Mouse (Mus musculus): ENCODE results near the gene Arhgap21.
"Not testable (repeated sequence)": the region's sequence is repeated elsewhere in the genome, so short reads cannot be mapped to it uniquely, and the experiment has no call there.

Gene Arhgap21

DNA sequence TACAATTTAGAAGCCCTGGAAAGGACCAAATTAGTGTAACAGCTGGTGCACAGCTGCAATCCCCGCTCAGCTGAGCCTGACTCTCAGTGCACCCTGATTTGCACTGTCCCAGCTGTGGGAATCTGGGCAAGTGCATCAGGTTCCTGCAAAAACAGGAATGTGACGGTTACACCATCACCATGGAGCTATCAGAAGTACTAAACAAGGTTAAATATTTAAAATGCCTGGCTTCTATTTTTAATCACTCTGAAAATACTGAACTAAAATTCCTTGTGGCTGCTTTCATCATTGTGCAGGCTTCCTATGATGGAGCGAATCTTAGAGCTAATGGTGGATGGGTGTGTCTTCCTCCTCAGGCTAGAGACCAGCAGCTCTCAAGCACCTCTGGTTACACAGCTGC, 29.3 kb downstream of the Arhgap21 start:
- no peak for DNase-seq

- no peak for DNase-seq
Observed at GRCm38 (mm10) chr2:20936609-20937221, 32.0 kb downstream of the Arhgap21 start.

GRCm38 (mm10) chr2:20934406-20934805, 34.3 kb downstream of the Arhgap21 start:
- no peak for DNase-seq

DNA sequence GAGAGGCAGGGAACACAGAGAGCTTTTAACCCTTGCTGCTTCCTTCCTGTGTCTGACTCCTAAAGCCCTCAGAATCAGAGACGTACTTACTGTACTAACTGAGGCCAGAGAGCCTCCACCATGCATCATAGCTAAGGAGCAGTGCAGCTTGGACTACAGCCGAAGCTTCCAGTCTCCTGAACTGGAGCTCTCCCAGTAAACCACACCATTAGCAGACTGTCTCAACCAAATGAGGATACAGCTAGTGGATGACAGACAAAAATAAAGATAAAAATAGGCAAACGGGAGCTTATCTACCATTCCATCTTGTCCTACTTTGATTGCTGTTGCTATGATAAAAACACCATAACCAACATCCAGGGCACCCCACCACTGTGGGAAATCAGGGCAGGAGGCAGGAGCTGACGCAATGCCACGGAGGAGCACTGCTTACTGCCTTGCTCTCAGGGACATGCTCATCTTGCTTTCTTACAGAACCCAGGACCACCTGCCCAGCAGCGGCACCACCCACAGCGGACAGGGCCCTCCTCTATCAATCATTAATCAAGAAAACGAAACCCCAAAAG, 35.9 kb downstream of the Arhgap21 start:
- DNase-seq, result no peak

- DNase-seq, result not testable (repeated sequence)
Observed at GRCm38 (mm10) chr2:20931761-20932160, 36.9 kb downstream of the Arhgap21 start.

- DNase-seq, result no peak
Observed at GRCm38 (mm10) chr2:20928454-20928853, 40.2 kb downstream of the Arhgap21 start.

DNA sequence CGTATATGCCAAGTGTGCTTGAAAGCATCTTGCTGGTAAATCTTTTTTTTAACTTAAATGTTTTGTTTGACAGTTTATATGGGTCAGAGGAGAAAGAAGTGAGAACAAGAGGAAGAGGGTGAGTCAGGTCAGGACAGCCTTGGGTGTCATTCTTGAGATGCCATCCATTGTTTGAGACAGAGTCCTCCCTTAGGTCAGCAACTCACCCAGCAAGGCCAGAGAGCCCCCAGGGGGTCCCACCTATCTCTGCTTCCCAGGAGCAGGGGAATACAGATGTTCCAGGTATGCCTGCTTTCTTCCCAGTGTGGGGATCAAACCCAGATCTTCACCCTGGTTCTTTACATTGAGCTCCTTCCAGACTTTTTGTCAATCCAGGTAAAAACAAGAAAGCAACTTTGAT, 43.7 kb downstream of the Arhgap21 start:
- DNase-seq, result no peak

DNA sequence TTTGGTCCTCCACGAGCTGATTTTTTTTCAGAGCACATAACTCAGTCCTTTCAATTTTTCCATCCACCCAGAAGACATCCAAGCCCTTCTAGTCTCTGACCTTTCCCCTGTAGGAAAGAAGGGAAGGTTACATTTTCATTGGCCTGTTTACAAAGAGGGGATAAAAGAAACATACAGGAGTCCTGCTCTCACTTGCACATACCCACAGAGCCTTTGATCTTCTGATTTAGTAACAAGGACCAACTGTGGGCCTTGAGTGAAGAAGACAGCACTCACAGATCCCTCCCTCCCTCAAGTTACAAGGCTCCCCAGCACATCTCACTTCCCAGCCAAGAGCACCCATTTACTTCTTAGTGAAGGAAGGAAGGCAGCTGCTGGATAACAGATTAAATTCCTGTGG, 46.3 kb downstream of the Arhgap21 start:
- DNase-seq, result no peak

GRCm38 (mm10) chr2:20921558-20921957, 47.1 kb downstream of the Arhgap21 start:
- DNase-seq, result no peak

- DNase-seq, result no peak
Observed at GRCm38 (mm10) chr2:20921021-20921420, 47.7 kb downstream of the Arhgap21 start.

DNA sequence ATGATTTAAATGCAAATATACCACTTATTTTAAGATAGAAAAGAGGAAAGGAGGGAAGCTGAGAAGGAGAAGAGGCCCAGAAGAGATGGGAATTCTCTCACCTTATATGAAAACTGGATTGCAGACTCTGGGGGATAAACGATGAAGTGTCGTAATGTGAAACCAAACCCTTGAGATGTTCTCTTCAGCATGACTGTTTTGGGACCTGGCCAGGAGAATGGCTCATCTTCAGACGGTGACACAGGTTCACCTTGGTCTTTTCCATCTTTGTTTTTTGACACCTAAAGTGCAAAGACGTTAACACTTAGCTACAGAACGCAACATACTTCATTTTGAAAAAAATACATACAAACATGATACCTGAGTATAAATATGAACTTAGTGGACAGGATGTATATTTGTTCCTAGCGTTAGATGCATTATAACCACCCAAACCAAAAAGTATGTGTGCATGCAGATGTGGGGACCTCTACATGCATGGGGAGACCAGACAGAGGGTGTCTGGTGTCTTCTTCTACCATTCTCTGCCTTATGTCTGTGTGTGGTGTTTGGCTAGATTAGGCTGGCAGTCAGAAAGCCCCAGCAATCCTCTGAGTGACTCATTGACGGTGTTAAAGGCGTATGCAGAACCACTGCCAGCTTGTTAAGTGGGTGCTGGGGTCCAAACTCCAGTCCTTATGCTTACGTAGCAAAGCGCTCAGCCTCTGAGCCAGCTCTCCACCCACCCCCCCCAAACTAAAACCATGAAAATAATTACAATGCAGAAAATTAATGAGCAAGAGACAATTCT, 54.0 kb downstream of the Arhgap21 start:
- DNase-seq, result no peak

GRCm38 (mm10) chr2:20913019-20913415, 55.7 kb downstream of the Arhgap21 start:
- DNase-seq, result no peak

GRCm38 (mm10) chr2:20912348-20913018, 56.2 kb downstream of the Arhgap21 start:
- no peak for DNase-seq

DNA sequence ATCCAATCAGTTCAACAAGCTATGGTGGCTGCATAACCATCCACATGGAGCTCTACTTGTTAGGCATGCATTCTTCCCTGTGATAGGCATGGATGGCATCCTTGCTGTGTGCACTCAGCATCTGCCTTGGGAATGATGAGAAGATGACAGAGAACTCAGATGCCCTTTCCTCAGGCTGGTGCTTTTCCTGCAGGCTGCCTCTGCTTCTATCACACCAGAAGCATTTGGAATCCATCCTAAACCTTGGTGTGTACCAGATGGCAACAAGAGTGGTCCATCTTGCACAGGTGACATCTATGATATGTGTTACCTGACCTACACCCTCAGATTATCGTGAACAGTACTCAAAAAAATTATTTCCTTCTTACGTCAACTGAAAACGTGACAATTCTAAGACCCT, 58.2 kb downstream of the Arhgap21 start:
- DNase-seq, result no peak

DNA sequence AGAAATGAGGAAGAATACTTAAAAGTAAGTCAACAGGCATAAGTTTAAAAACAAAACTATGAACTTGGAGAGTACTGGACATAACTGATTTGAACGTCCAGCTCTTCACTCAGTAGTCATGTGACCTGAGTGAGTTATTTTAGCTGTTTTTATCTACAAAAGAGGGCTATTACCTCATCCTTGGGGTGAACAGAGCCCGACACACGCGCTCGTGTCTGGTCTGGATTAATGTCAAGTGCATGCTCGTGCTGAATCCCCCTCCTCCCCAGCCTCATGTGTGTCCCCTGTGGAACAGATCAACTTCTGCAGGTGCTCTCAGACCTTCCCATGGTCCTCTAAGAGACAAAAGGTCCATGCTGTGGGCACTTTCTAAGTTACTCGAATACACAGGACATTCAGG, 59.3 kb downstream of the Arhgap21 start:
- DNase-seq, result no peak

GRCm38 (mm10) chr2:20907291-20907690, 61.4 kb downstream of the Arhgap21 start:
- DNase-seq, result no peak

DNA sequence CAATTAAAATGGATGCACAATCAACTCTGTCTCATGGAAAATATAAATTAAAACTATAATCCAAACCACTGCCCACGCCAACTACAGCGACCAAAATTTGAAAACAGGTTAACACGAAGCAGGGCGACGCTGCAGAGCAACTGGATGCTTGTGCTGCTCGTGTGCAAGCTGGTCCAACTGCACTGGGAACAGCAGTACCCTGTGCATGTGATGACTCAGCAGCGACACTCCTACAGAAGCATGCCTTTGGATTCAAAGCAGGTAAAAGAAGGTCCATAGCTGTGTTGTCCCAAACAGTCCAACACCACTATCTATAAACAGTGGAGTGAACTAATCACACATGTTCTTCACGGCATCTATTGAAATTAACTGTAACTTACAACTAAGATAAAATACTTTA, 63.3 kb downstream of the Arhgap21 start:
- DNase-seq, result no peak

DNA sequence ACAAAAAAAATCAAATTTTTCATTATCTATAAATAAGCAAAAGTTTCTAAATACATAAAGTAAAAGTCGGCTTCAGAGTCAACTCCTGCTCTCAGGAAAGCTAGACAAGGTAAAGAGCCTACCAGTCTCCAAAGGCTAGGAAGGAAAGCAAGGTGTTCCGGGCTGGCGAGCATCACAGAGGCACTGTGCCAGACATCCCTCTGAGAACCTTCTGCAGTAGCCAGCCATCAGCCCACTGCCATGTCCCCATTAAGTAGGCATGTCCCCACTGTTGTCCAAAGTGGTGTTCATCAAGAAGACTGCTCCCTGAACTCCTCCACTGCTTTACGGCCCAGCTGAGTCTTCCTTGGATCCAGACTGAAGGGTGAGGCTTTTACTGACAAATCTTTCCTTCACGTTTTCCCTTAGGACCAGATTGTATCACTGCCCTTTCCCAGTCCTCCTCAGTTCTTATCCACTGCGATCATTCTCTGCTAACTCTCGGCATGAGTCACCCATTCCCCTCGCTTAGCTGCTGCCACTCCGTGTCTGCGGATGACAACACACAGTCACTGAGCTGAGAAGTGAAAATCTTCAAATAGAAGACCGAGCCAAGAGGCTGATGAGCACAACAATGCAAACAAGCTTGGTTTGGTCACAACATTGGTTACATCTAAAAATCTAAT, 65.6 kb downstream of the Arhgap21 start:
- DNase-seq, result no peak

DNA sequence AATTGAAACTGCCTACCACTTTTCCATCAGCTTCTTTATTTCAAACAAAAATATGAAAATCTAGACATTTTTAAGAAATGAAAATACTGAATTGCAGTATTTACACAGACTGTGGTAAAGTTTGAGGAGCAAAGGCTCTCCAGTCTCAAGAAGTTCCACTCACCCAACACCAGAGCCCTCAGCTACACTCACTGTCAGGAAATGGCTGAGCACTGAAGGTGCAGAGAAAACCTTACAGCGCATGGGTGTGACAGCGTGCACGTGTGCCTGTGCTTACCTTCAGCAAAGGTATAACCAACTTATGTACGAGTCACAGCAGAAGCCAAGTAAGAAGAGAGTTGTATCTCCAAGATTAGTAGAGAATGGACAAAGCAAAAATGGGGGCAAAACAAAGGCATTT, 66.8 kb downstream of the Arhgap21 start:
- DNase-seq, result no peak

DNA sequence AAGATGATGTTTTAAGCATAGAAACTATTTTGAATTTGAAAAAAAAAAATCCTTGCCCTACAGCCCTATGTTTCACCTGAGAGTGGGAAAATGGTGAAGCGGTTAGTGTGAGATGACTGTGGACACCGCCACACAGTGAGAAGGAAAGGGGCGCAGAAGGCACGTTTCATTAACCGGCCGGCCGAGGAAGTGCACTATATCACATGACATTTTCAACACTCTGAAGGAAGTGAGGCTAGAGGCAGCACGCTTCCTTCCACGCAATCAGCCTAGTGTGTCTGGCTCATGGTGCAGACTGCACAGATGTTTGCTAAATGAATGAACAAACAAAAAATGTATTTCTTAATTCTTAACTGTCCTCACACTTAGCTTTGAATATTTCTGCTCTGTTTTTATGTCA, 69.4 kb downstream of the Arhgap21 start:
- peak; percentile 11 to 28 for DNase-seq

GRCm38 (mm10) chr2:20898684-20899083, 70.0 kb downstream of the Arhgap21 start:
- peak; percentile 30 to 62 for DNase-seq

GRCm38 (mm10) chr2:20896446-20896845, 72.2 kb downstream of the Arhgap21 start:
- DNase-seq, result no peak

DNA sequence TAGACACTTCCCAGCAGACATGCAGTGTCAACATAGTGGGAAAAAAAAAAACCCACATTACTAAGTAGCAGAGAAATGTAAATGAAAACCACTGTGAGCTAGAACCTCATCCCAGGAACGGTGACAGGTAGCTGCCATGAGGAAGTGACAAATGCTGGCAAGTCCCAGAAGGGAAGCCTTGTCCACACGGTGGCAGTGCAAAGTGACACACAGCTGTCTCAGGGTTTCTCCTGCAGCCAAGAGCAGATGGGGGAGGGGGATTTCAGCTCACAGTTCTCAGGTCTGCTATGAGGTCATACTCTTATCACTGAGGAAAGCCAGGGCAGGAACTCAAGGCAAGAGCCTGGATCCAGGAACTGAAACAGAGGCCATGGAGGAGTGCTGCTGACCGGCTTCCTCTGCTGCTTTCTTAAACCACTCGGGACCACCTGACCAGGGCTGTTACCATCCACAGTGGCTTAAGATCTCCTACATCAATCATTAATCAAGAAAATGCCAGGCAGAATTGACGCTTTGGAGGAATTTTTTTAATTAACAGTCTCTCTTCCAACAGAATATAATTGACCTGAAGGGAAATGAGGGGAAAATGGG, 74.5 kb downstream of the Arhgap21 start:
- DNase-seq, result peak in 1 of 2 experiments; percentile 11

Data from spleen, adult 18-20 months (tissue).